Mouse (Mus musculus) lung, adult 2 months (tissue): ENCODE measurements around the gene Car10. TPM values are rescaled to one million over a fixed set of nuclear protein-coding genes. Genes with fewer than 3 reads are reported as not detected.

Source experiments
- DNase-seq: peaks from one replicate; pipeline ENCODE4 v3.0.0; 2022
- H3K4me1 ChIP-seq: fragments of 200-500 bp; 2 replicates; pipeline ENCODE4 v1.6.1; 2011; ENCODE audit warnings: low read length; ENCODE audit not compliant: control insufficient read depth, insufficient read depth
- H3K4me3 ChIP-seq: fragments of 200-500 bp; replicated peaks from 2 replicates; pipeline ENCODE3; 2011; ENCODE audit warnings: low read depth, mild to moderate bottlenecking, control low read depth, low read length; ENCODE audit errors: extremely low read depth
- CTCF ChIP-seq: fragments of 200-500 bp; IDR thresholded peaks from 2 replicates; pipeline ENCODE4 v1.5.1; 2011; ENCODE audit warnings: mild to moderate bottlenecking, low read length, control low read depth; ENCODE audit not compliant: insufficient read depth
- POLR2A ChIP-seq: fragments of 200-500 bp; IDR thresholded peaks from 2 replicates; pipeline ENCODE4 v1.6.1; 2011; ENCODE audit warnings: low read depth, mild to moderate bottlenecking, control low read depth, low read length, borderline replicate concordance; ENCODE audit errors: extremely low read depth
- WGBS: fragments of 180-500 bp; shearing (Covaris S2); methylation state at CpG from one replicate; pipeline ENCODE4 v1.1.7; 2018; 5-methylcytosine and 5-hydroxymethylcytosine counted together
- polyA plus RNA-seq: library from polyadenylated mRNA; depleted of rRNA; stranded (reverse); fragments of >200 nt; gene quantifications from 2 replicates; pipeline ENCODE4 v1.2.3, GENCODE M21; 2012

Gene Car10
- polyA plus RNA-seq, 1 experiment, result not detected

DNA sequence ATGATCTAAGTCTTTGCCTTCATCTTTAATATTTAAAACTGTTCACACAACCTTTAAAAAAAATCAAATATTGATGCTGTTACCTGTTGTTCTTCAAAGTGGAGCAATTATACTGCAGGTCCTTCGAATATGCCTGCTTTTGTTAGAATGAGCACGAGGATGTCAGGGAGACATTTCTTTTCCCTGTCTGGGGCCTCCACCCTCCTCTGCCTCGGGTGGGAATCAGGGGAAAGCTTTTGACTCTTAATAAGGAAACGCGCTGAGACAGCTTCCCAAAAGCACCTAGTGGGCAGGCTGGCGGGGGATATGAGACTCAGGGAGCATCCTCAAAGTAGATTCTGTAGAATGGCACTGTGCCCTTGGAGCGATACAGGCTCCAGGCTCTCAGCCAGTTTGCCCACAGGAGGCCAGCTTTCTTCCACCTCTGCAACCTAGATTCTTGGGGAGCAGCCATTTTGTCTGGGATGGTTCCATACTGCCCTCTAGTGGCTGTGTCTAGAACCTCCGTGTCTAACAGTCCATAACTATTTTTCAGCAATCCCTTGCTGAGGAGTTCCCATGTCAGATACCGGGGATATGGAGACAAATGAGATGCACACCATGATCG lies 373.8 kb downstream of the Car10 start:
- DNase-seq, result peak; percentile 56
- Histone ChIP-seq H3K4me3 (no peak overlapping the region), H3K4me1 (no peaks in the 10 kb centered on the region)

GRCm38 (mm10) chr11:93484661-93485060 lies 386.8 kb downstream of the Car10 start:
- H3K4me1 ChIP-seq, result no peaks in the 10 kb centered on the region
- TF ChIP-seq POLR2A (no peak), CTCF (no peak)
- WGBS, result 58% methylated on average over 4 of the region's 4 CpGs
- DNase-seq, result no peak
- no peak overlapping the region for H3K4me3 ChIP-seq

More for the DNA sequence above, 373.8 kb downstream of the Car10 start:
- TF ChIP-seq CTCF (peak; percentile 49), POLR2A (no peak)
- WGBS, result 39% methylated on average over 10 of the region's 10 CpGs

- 80% methylated on average over 1 of the region's 1 CpGs for WGBS
- no peak for DNase-seq
- no peak overlapping the region for H3K4me3 ChIP-seq
- no peaks in the 10 kb centered on the region for H3K4me1 ChIP-seq
- TF ChIP-seq CTCF (no peak), POLR2A (no peak)
These were observed 389.2 kb downstream of the Car10 start for GRCm38 (mm10) chr11:93487021-93487420.

DNA sequence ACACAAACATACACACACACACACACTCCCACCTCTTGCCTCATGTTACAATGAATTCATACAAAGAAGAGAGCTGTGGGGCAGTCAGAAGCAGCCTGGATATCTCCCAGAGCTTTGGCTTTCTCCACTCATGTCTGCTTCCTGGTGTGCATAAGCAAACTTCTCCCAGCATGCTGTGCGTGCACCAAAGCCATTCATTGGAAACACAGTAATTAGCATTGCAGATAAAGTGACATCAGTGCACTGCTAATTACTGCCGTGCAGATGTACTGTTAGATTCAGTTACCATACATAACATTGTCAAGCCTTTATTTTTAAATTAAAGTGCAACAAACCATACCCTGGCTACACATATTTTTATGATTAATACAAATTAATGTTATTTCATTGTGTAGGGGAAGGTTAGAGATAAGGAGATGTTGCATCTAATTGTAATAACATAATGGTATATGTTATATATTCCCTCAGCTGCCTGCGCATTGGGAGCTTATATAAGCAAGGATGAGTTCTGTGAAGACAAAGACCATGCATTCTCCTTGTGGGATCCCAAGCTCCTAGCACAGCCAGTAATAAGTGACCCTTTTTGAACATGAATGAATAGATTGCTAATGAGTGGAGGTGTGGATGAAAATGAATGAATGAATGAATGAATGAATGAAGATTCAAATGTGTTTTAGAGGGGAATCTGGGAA lies 390.2 kb downstream of the Car10 start:
- 85% methylated on average over 3 of the region's 3 CpGs for WGBS
- Histone ChIP-seq H3K4me1 (no peaks in the 10 kb centered on the region), H3K4me3 (no peak overlapping the region)
- no peak for DNase-seq
- TF ChIP-seq POLR2A (no peak), CTCF (no peak)

GRCm38 (mm10) chr11:93490211-93490820 lies 392.5 kb downstream of the Car10 start:
- no peak for TF ChIP-seq POLR2A
- TF ChIP-seq CTCF, result no peak
- DNase-seq, result no peak
- 78% methylated on average over 11 of the region's 11 CpGs for WGBS
- Histone ChIP-seq H3K4me1 (no peaks in the 10 kb centered on the region), H3K4me3 (no peak overlapping the region)

DNA sequence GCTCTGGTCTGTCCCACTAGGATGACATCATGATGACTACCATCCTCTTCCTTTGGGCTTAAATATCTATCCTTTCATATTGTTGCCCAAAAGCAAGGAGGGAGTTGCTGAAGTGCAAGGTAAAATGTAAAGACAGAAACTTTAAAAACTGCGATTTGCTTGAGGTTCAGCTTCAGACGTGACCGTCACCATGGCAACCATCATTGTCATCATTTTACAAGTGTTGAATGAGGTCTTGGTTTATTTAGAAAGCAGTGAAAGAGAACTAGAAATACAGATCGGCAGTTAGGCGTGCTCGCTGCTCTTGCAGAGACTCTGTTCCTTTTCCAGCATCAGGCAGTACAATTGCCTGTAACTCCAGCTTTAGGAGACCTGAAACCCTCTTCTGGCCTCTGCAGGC lies 400.1 kb downstream of the Car10 start:
- DNase-seq, result no peak
- WGBS, result 77% methylated on average over 6 of the region's 6 CpGs
- H3K4me1 ChIP-seq, result no peaks in the 10 kb centered on the region
- H3K4me3 ChIP-seq, result no peak overlapping the region
- TF ChIP-seq POLR2A (no peak), CTCF (no peak)

GRCm38 (mm10) chr11:93500442-93500841 lies 402.6 kb downstream of the Car10 start:
- TF ChIP-seq POLR2A (no peak), CTCF (no peak)
- Histone ChIP-seq H3K4me3 (no peak overlapping the region), H3K4me1 (no peaks in the 10 kb centered on the region)
- DNase-seq, result no peak
- WGBS, result 46% methylated on average over 4 of the region's 4 CpGs

DNA sequence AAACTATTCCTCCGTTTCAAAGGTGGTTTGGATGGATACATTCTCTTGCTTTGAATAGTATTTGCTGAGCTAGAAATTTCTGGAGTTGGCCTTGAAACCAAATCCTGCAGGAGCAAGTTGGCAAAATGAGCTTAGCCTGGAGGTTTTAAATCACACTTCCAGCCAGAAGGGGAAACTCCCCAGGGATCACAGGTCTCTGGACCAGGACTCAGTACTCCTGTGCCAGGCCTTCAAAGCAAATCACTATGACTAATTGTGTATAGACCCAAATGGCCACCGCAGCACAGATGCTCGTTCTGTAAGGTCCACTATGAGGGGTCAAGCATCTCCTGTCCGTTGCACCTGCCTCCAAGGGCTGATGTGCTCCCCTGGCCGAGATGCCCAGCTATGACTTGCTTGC lies 403.8 kb downstream of the Car10 start:
- 75% methylated on average over 5 of the region's 5 CpGs for WGBS
- DNase-seq, result no peak
- Histone ChIP-seq H3K4me3 (no peak overlapping the region), H3K4me1 (no peaks in the 10 kb centered on the region)
- no peak for TF ChIP-seq CTCF
- TF ChIP-seq POLR2A, result no peak

- DNase-seq, result no peak
- 44% methylated on average over 3 of the region's 3 CpGs for WGBS
- no peak for TF ChIP-seq CTCF
- no peak for TF ChIP-seq POLR2A
- H3K4me1 ChIP-seq, result no peaks in the 10 kb centered on the region
- H3K4me3 ChIP-seq, result no peak overlapping the region
These were observed 405.0 kb downstream of the Car10 start for GRCm38 (mm10) chr11:93502864-93503263.
